ENCODE assay signal across 11 mouse cellular contexts in genomic region chr1:168405645-168406290, GRCm38 (mm10). TPM values are rescaled to one million over a fixed set of nuclear protein-coding genes. Genes with fewer than 3 reads are reported as not detected.
DNase-seq lines count a peak whose midpoint lies in the region; ATAC-seq and TF ChIP-seq lines count a peak whose summit lies in the region.
"Had no signal": no experiment of that assay in that cellular context is flagged by ENCODE, and none has a peak within 500 bp of the region (broad histone marks: within the 10 kb centered on the region; RNA-seq: fewer than 3 reads in every experiment).

No protein-coding gene starts in this region.

- H3K4me2 ChIP-seq in heart, postnatal 0 days (ENCODE audit: low read depth, low read length): no peak overlapping the region
- H3K4me2 ChIP-seq in limb, embryonic 13.5 days (replicated peaks): no peak overlapping the region

- TF ChIP-seq CTCF in heart, postnatal 0 days (IDR thresholded peaks at IDR 0.05; ENCODE audit: low read depth): no peak
- no peak for TF ChIP-seq CTCF in ES-Bruce4 (IDR thresholded peaks at IDR 0.05; ENCODE audit: low read depth, low read length)
- TF ChIP-seq CTCF in cerebellum, adult 2 months (IDR thresholded peaks at IDR 0.05; ENCODE audit: borderline replicate concordance, insufficient read depth, low read depth, low read length): no peak

- peaks cover 31% of the 10 kb centered on the region for H3K4me1 ChIP-seq in heart, postnatal 0 days (ENCODE audit: control insufficient read depth, insufficient read depth)
- H3K4me1 ChIP-seq in ES-Bruce4 (ENCODE audit: control insufficient read depth, insufficient read depth, low read length): peaks cover 4% of the 10 kb centered on the region
- H3K4me1 ChIP-seq in limb, embryonic 13.5 days: peaks cover 47% of the 10 kb centered on the region
- H3K4me1 ChIP-seq in cerebellum, adult 2 months (ENCODE audit: control insufficient read depth, insufficient read depth, low read length): no peaks in the 10 kb centered on the region; the same call in 1 of the 2 replicates

- DNase-seq in heart, postnatal 0 days (ENCODE audit: low spot score): no peak
- no peak for DNase-seq in heart, postnatal 10 days
- DNase-seq in embryo, embryonic 10.5 days (ENCODE audit: low spot score): peak; percentile 84
- no peak for DNase-seq in cerebellum, adult 2 months
- DNase-seq in right cerebral cortex, postnatal 36 days (ENCODE audit: low spot score in 2 of 2): no peak
- DNase-seq in adrenal gland, postnatal 36 days: no peak
- DNase-seq: adrenal gland, postnatal 25 days; gastrocnemius, postnatal 10 days had no signal

- 36% methylated on average over 10 of the region's 12 CpGs for WGBS in heart, postnatal 0 days
- WGBS in limb, embryonic 13.5 days: 12% methylated on average over 12 of the region's 12 CpGs
- 73% methylated on average over 12 of the region's 12 CpGs for WGBS in cerebellum, adult 2 months

- no peak for ATAC-seq in heart, postnatal 0 days (ENCODE audit: insufficient read depth, low read depth)
- no peak; the same call in 1 of the 2 replicates for ATAC-seq in limb, embryonic 13.5 days (ENCODE audit: low FRiP score, low read depth)

- H3K27me3 ChIP-seq in heart, postnatal 0 days (ENCODE audit: control insufficient read depth, insufficient read depth, low read length): no peaks in the 10 kb centered on the region
- H3K27me3 ChIP-seq in ES-Bruce4 (ENCODE audit: control insufficient read depth, insufficient read depth, low read length, poor library complexity, severe bottlenecking): no peaks in the 10 kb centered on the region
- H3K27me3 ChIP-seq in limb, embryonic 13.5 days: peaks cover 5% of the 10 kb centered on the region; the same call in 1 of the 2 replicates
- no peaks in the 10 kb centered on the region for H3K27me3 ChIP-seq in cerebellum, adult 2 months (ENCODE audit: control insufficient read depth, insufficient read depth, low read length)
- H3K27me3 ChIP-seq: megakaryocyte, embryonic 14.5 days had no signal

- no peak overlapping the region for H3K9ac ChIP-seq in heart, postnatal 0 days (replicated peaks; ENCODE audit: low read depth, low read length)
- H3K9ac ChIP-seq in ES-Bruce4 (ENCODE audit: low read depth, poor library complexity, severe bottlenecking): no peak overlapping the region
- H3K9ac ChIP-seq in limb, embryonic 13.5 days: no peak overlapping the region

- no peak for TF ChIP-seq EP300 in heart, postnatal 0 days (IDR thresholded peaks at IDR 0.05; ENCODE audit: low read depth)
- TF ChIP-seq EP300 in ES-Bruce4 (IDR thresholded peaks at IDR 0.05; ENCODE audit: insufficient read depth, low read depth, low read length): 0 out of 2 replicates have a peak, but pooled peaks have one; percentile 55

- no peaks in the 10 kb centered on the region for H3K9me3 ChIP-seq in heart, postnatal 0 days (replicated peaks; ENCODE audit: control insufficient read depth, low read length)
- H3K9me3 ChIP-seq in ES-Bruce4 (replicated peaks; ENCODE audit: control insufficient read depth, insufficient read depth, low read length, poor library complexity, severe bottlenecking): no peaks in the 10 kb centered on the region
- no peaks in the 10 kb centered on the region for H3K9me3 ChIP-seq in limb, embryonic 13.5 days
- H3K9me3 ChIP-seq: megakaryocyte, embryonic 14.5 days had no signal

- intact Hi-C loops in heart, postnatal 10 days (cut with DNase I): no loop called here

- no peak for TF ChIP-seq POLR2A in ES-Bruce4 (IDR thresholded peaks at IDR 0.05; ENCODE audit: insufficient read depth, low read length)
- no peak for TF ChIP-seq POLR2A in cerebellum, adult 2 months (IDR thresholded peaks at IDR 0.05; ENCODE audit: borderline replicate concordance, insufficient read depth, low read length)

- no peak overlapping the region for H3K4me3 ChIP-seq in heart, postnatal 0 days (ENCODE audit: low read depth, low read length)
- H3K4me3 ChIP-seq in ES-Bruce4 (ENCODE audit: low read depth, low read length): no peak overlapping the region
- H3K4me3 ChIP-seq in limb, embryonic 13.5 days: no peak overlapping the region
- no peak overlapping the region for H3K4me3 ChIP-seq in cerebellum, adult 2 months (replicated peaks; ENCODE audit: insufficient read depth, low read depth, low read length)
- H3K4me3 ChIP-seq: megakaryocyte, embryonic 14.5 days had no signal

- H3K27ac ChIP-seq in heart, postnatal 0 days (ENCODE audit: low read depth): peak overlapping the region; percentile 20; the same call in 1 of the 2 replicates
- H3K27ac ChIP-seq in ES-Bruce4 (ENCODE audit: insufficient read depth, low read length): no peak overlapping the region
- H3K27ac ChIP-seq in limb, embryonic 13.5 days: peak overlapping the region; percentile 28; the same call in 1 of the 2 replicates
- no peak overlapping the region for H3K27ac ChIP-seq in cerebellum, adult 2 months (ENCODE audit: insufficient read depth, low read length)

- 0 out of 2 replicates have a peak, but pooled peaks cover 7% of the 10 kb centered on the region for H3K36me3 ChIP-seq in heart, postnatal 0 days (replicated peaks; ENCODE audit: control insufficient read depth, insufficient read depth, low read length)
- H3K36me3 ChIP-seq in ES-Bruce4 (ENCODE audit: control insufficient read depth, insufficient read depth, low read length, poor library complexity, severe bottlenecking): no peaks in the 10 kb centered on the region
- peaks cover 7% of the 10 kb centered on the region for H3K36me3 ChIP-seq in limb, embryonic 13.5 days

RNA-seq across cellular contexts. Expression of gene Pbx1, which starts 26.3 kb away (rescaled TPM):
- total RNA-seq in heart, postnatal 0 days (2014; rRNA removed; ENCODE audit: low replicate concordance): 31.3 and 42.9 TPM in 2 replicates
- 15.7 and 17.1 TPM in 2 replicates for polyA plus RNA-seq in heart, postnatal 0 days (2015; fragmentation: Nextera tagmentation; extraction: Ambion mirVana)
- total RNA-seq in heart, postnatal 10 days (2021): 10 to 100 TPM; 67.4 to 78.3 TPM
- polyA plus RNA-seq in ES-Bruce4 (2011; ENCODE audit: insufficient read depth, insufficient read length, low read depth, missing spikeins): 19.8 and 28.0 TPM in 2 replicates
- polyA plus RNA-seq in limb, embryonic 13.5 days (2015; fragmentation: Nextera tagmentation; extraction: Ambion mirVana): 31.6 and 33.0 TPM in 2 replicates
- 34.9 and 38.1 TPM in 2 replicates for polyA plus RNA-seq in cerebellum, adult 2 months (2012; rRNA removed)
- 100 to 1,000 TPM; 162 to 190 TPM for total RNA-seq in adrenal gland, postnatal 36 days (2021)

Comparison
In these comparisons a context has a peak if more than half of its experiments do, and no peak if none do; other contexts are left out.
1. H3K27ac ChIP-seq: peak in heart, postnatal 0 days (single experiment) and limb, embryonic 13.5 days (single experiment); none in ES-Bruce4 (single experiment) and cerebellum, adult 2 months (single experiment).